Mouse (Mus musculus) heart, embryonic 12.5 days (tissue): ENCODE results near the gene Slc16a1. TPM values are rescaled to one million over a fixed set of nuclear protein-coding genes. Genes with fewer than 3 reads are reported as not detected.

Source experiments
- ATAC-seq: fragments of 200-750 bp; cut with Nextera tagmentation; 2 replicates; pipeline ENCODE4 v1.8.0; 2017; ENCODE audit warnings: moderate TSS enrichment, moderate library complexity; ENCODE audit not compliant: insufficient number of reproducible peaks, low FRiP score
- H3K27ac ChIP-seq: fragments of 300-500 bp; sonication (generic); 2 replicates; pipeline ENCODE4 v1.5.1; 2016; ENCODE audit warnings: mild to moderate bottlenecking, moderate library complexity; ENCODE audit not compliant: poor library complexity, severe bottlenecking
- H3K27me3 ChIP-seq: fragments of 300-500 bp; sonication (generic); replicated peaks from 2 replicates; pipeline ENCODE4 v1.6.1; 2016; ENCODE audit warnings: mild to moderate bottlenecking, moderate library complexity
- H3K36me3 ChIP-seq: fragments of 300-500 bp; sonication (generic); 2 replicates; pipeline ENCODE4 v1.6.1; 2016; ENCODE audit warnings: mild to moderate bottlenecking, moderate library complexity
- H3K4me1 ChIP-seq: fragments of 300-500 bp; sonication (generic); replicated peaks from 2 replicates; pipeline ENCODE4 v1.6.1; 2016; ENCODE audit warnings: mild to moderate bottlenecking
- H3K4me2 ChIP-seq: fragments of 300-500 bp; sonication (generic); 2 replicates; pipeline ENCODE4 v1.6.1; 2016; ENCODE audit warnings: mild to moderate bottlenecking, moderate library complexity
- H3K4me3 ChIP-seq: fragments of 300-500 bp; sonication (generic); 2 replicates; pipeline ENCODE4 v1.5.1; 2016; ENCODE audit warnings: mild to moderate bottlenecking
- H3K9ac ChIP-seq: fragments of 300-500 bp; sonication (generic); 2 replicates; pipeline ENCODE4 v1.6.1; 2016; ENCODE audit warnings: mild to moderate bottlenecking, moderate library complexity
- H3K9me3 ChIP-seq: fragments of 300-500 bp; sonication (generic); replicated peaks from 2 replicates; pipeline ENCODE4 v1.6.1; 2016; ENCODE audit warnings: mild to moderate bottlenecking, moderate library complexity
- WGBS: fragments of 180-500 bp; shearing (Covaris S2); methylation state at CpG from one replicate; pipeline ENCODE4 v1.1.7; 2016; 5-methylcytosine and 5-hydroxymethylcytosine counted together
- polyA plus RNA-seq: library from polyadenylated mRNA; unstranded; fragments of >200 nt; fragmentation: Nextera tagmentation; extraction: Ambion mirVana; gene quantifications from 2 replicates; pipeline ENCODE4 v1.2.1, GENCODE M21; 2016

Gene Slc16a1
- polyA plus RNA-seq, 1 experiment from 2014 or later, result 89.3 TPM

- no peaks in the 10 kb centered on the region for H3K36me3 ChIP-seq
- no peaks in the 10 kb centered on the region for H3K9me3 ChIP-seq
- H3K4me1 ChIP-seq, result peaks cover 19% of the 10 kb centered on the region
- H3K4me2 ChIP-seq, result peak overlapping the region; percentile 72
- ATAC-seq, result no peak
- H3K9ac ChIP-seq, result peak overlapping the region; percentile 92
- H3K4me3 ChIP-seq, result peak overlapping the region; percentile 78
- H3K27ac ChIP-seq, result peak overlapping the region; percentile 86; the same call in 1 of the 2 replicates
- 19% methylated on average over 10 of the region's 10 CpGs for WGBS
- no peaks in the 10 kb centered on the region for H3K27me3 ChIP-seq
Observed at GRCm38 (mm10) chr3:104639749-104640368, 1.4 kb downstream of the Slc16a1 start.

- Histone ChIP-seq H3K36me3 (no peaks in the 10 kb centered on the region), H3K27me3 (no peaks in the 10 kb centered on the region), H3K4me2 (peak overlapping the region; percentile 39; the same call in 1 of the 2 replicates), H3K4me1 (peaks cover 19% of the 10 kb centered on the region), H3K9me3 (no peaks in the 10 kb centered on the region), H3K9ac (no peak overlapping the region; the same call in 1 of the 2 replicates), H3K4me3 (peak overlapping the region; percentile 78), H3K27ac (no peak overlapping the region)
- ATAC-seq, result no peak
Observed at GRCm38 (mm10) chr3:104640855-104641254, 2.4 kb downstream of the Slc16a1 start.

GRCm38 (mm10) chr3:104641313-104641712, 2.8 kb downstream of the Slc16a1 start:
- no peak for ATAC-seq
- Histone ChIP-seq H3K4me3 (no peak overlapping the region), H3K36me3 (no peaks in the 10 kb centered on the region), H3K27ac (no peak overlapping the region), H3K27me3 (no peaks in the 10 kb centered on the region), H3K4me2 (peak overlapping the region; percentile 39; the same call in 1 of the 2 replicates), H3K9me3 (no peaks in the 10 kb centered on the region), H3K9ac (no peak overlapping the region; the same call in 1 of the 2 replicates), H3K4me1 (peaks cover 19% of the 10 kb centered on the region)
- 31% methylated on average over 1 of the region's 1 CpGs for WGBS

GRCm38 (mm10) chr3:104643113-104643512, 4.6 kb downstream of the Slc16a1 start:
- Histone ChIP-seq H3K36me3 (no peaks in the 10 kb centered on the region), H3K9me3 (no peaks in the 10 kb centered on the region), H3K27me3 (no peaks in the 10 kb centered on the region), H3K4me1 (peaks cover 19% of the 10 kb centered on the region), H3K9ac (no peak overlapping the region), H3K4me3 (no peak overlapping the region), H3K27ac (no peak overlapping the region), H3K4me2 (no peak overlapping the region)
- no peak for ATAC-seq
- WGBS, result 56% methylated on average over 4 of the region's 4 CpGs

DNA sequence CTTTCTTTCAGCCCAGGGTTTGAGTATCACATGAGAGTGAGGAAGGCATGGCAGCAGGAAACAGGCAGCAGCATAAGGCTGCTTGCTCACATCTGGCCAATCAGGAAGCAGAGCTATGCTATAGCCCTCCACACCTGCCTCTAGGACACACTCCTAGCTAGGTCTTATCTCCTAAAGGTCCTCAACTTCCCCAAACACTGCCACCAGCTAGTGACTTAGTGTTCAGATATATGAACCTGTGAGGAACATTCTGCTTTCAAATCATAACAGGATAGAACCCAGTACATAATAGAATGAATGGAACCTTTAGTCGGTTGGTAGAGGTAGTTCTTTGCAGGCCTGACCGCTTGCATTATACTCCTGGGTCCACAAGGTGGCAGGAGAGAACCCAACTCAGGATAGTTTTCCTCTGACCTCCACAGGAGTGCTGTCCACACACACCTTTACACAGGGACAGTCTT, 5.4 kb downstream of the Slc16a1 start:
- no peak overlapping the region for H3K4me2 ChIP-seq
- H3K9ac ChIP-seq, result no peak overlapping the region
- H3K27me3 ChIP-seq, result no peaks in the 10 kb centered on the region
- no peak overlapping the region for H3K4me3 ChIP-seq
- H3K9me3 ChIP-seq, result no peaks in the 10 kb centered on the region
- WGBS, result 6% methylated on average over 2 of the region's 2 CpGs
- H3K27ac ChIP-seq, result no peak overlapping the region
- peaks cover 20% of the 10 kb centered on the region for H3K4me1 ChIP-seq
- H3K36me3 ChIP-seq, result no peaks in the 10 kb centered on the region
- peak; percentile 67 for ATAC-seq

- Histone ChIP-seq H3K36me3 (no peaks in the 10 kb centered on the region), H3K27me3 (no peaks in the 10 kb centered on the region), H3K27ac (no peak overlapping the region), H3K4me3 (no peak overlapping the region), H3K4me1 (peaks cover 25% of the 10 kb centered on the region), H3K9ac (no peak overlapping the region), H3K9me3 (no peaks in the 10 kb centered on the region), H3K4me2 (no peak overlapping the region)
- ATAC-seq, result no peak
- WGBS, result 89% methylated on average over 1 of the region's 1 CpGs
Observed at GRCm38 (mm10) chr3:104644371-104644770, 5.9 kb downstream of the Slc16a1 start.

GRCm38 (mm10) chr3:104654219-104654618, 15.8 kb downstream of the Slc16a1 start:
- Histone ChIP-seq H3K36me3 (peaks cover 61% of the 10 kb centered on the region), H3K4me1 (peaks cover 23% of the 10 kb centered on the region), H3K9me3 (no peaks in the 10 kb centered on the region), H3K4me3 (no peak overlapping the region), H3K9ac (no peak overlapping the region), H3K4me2 (no peak overlapping the region), H3K27me3 (no peaks in the 10 kb centered on the region), H3K27ac (no peak overlapping the region)
- no peak for ATAC-seq
- WGBS, result 71% methylated on average over 4 of the region's 4 CpGs

DNA sequence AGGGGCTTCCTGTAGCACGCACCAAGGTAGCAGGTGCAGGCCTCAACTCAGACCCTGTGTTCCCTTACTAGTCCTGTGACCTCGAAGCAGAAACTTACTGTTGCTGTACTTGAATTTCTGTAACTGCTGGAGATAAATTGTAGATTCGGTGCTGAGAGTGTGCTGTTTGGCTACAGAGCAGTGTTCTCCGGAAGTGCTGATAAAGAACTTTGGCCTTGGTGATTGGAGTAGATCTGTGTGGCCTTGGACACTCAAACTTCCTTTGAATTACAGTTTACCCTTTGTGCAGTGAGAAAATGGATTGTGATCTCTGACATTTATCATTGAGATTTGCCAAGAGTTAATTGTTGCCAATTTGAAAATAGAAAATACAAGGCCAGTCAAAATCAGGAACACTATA, 16.5 kb downstream of the Slc16a1 start:
- no peaks in the 10 kb centered on the region for H3K9me3 ChIP-seq
- H3K4me1 ChIP-seq, result peaks cover 20% of the 10 kb centered on the region
- H3K9ac ChIP-seq, result no peak overlapping the region
- no peak overlapping the region for H3K4me2 ChIP-seq
- ATAC-seq, result no peak
- H3K27ac ChIP-seq, result no peak overlapping the region
- H3K36me3 ChIP-seq, result peaks cover 61% of the 10 kb centered on the region
- 71% methylated on average over 4 of the region's 4 CpGs for WGBS
- H3K27me3 ChIP-seq, result no peaks in the 10 kb centered on the region
- H3K4me3 ChIP-seq, result no peak overlapping the region

- H3K4me2 ChIP-seq, result no peak overlapping the region
Observed at GRCm38 (mm10) chr3:104658706-104659105, 20.2 kb downstream of the Slc16a1 start.

GRCm38 (mm10) chr3:104659758-104660157, 21.3 kb downstream of the Slc16a1 start:
- H3K36me3 ChIP-seq, result peaks cover 26% of the 10 kb centered on the region
- no peak overlapping the region for H3K4me2 ChIP-seq
- H3K4me3 ChIP-seq, result no peak overlapping the region
- whole genome bisulfite sequencing, result 70% methylated on average over 4 of the region's 4 CpGs
- no peaks in the 10 kb centered on the region for H3K9me3 ChIP-seq
- no peak overlapping the region for H3K9ac ChIP-seq
- H3K27me3 ChIP-seq, result no peaks in the 10 kb centered on the region
- peaks cover 31% of the 10 kb centered on the region for H3K4me1 ChIP-seq
- no peak for ATAC-seq
- no peak overlapping the region for H3K27ac ChIP-seq

More at GRCm38 (mm10) chr3:104658706-104659105, 20.2 kb downstream of the Slc16a1 start:
- Histone ChIP-seq H3K4me1 (peaks cover 40% of the 10 kb centered on the region), H3K27me3 (no peaks in the 10 kb centered on the region), H3K4me3 (no peak overlapping the region), H3K27ac (no peak overlapping the region), H3K9me3 (no peaks in the 10 kb centered on the region), H3K36me3 (peaks cover 36% of the 10 kb centered on the region), H3K9ac (no peak overlapping the region)
- ATAC-seq, result no peak
- 74% methylated on average over 2 of the region's 2 CpGs for WGBS

DNA sequence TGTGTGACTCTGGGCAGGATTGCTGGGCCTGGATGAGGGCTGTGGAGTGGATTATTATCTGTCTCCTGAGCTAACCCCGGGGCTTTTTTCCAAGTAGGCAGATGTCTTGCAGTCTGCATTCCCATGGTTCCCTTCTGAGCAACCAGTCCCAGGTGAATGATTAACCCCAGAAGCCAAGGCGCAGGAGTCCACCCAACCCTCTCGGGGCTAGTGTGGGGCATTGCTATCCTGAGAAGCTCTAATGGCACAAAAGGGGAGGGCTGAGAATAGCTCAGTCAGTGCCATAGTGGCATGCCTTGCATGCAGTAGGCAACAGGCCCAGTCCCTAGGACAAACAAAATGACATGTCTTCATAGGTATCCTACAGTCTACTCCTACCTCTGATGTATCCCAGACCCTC, 22.1 kb downstream of the Slc16a1 start:
- Histone ChIP-seq H3K27me3 (no peaks in the 10 kb centered on the region), H3K9ac (no peak overlapping the region), H3K4me1 (peaks cover 28% of the 10 kb centered on the region), H3K4me2 (no peak overlapping the region), H3K27ac (0 out of 2 replicates have a peak overlapping the region, but pooled peaks have one; percentile 27), H3K4me3 (no peak overlapping the region), H3K36me3 (peaks cover 20% of the 10 kb centered on the region), H3K9me3 (no peaks in the 10 kb centered on the region)
- ATAC-seq, result no peak
- 60% methylated on average over 3 of the region's 3 CpGs for WGBS

DNA sequence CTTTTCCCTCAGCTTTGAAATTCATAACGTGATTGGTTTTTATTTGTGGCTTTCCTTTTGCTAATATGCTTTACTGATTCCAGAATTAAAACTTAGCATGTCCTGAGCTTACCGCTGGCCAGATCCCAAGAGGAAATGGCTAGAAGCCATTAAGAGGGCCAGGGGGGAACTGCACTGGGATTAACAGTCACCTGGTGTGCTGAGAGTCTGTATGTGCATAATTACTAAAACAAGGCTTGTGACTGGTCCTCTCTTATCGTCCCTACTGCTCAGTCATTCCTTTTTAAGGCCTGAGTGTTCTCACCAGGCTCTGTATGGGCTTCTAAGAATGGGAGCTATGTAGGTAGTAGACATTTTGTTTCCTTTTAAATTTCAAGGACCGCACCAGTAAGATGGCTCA, 23.5 kb downstream of the Slc16a1 start:
- H3K9me3 ChIP-seq, result no peaks in the 10 kb centered on the region
- H3K4me1 ChIP-seq, result peaks cover 30% of the 10 kb centered on the region
- no peak overlapping the region for H3K4me3 ChIP-seq
- peaks cover 11% of the 10 kb centered on the region for H3K36me3 ChIP-seq
- H3K4me2 ChIP-seq, result no peak overlapping the region
- no peaks in the 10 kb centered on the region for H3K27me3 ChIP-seq
- ATAC-seq, result no peak
- H3K9ac ChIP-seq, result no peak overlapping the region
- H3K27ac ChIP-seq, result peak overlapping the region; percentile 69
- 33% methylated on average over 4 of the region's 4 CpGs for WGBS
